Mouse (Mus musculus) stomach, embryonic 14.5 days (tissue): ENCODE measurements around the gene Steap2. TPM values are rescaled to one million over a fixed set of nuclear protein-coding genes. Genes with fewer than 3 reads are reported as not detected.

Experiments
- ATAC-seq: fragments of 200-750 bp; cut with Nextera tagmentation; 2 replicates; pipeline ENCODE4 v1.8.0; 2017; ENCODE audit warnings: low read depth, moderate TSS enrichment; ENCODE audit not compliant: insufficient number of reproducible peaks, insufficient read depth, low FRiP score
- H3K27ac ChIP-seq: fragments of 300-500 bp; sonication (generic); 2 replicates; pipeline ENCODE4 v1.5.1; 2014; ENCODE audit warnings: mild to moderate bottlenecking, low read length, moderate library complexity, mixed read lengths
- H3K27me3 ChIP-seq: fragments of 300-500 bp; sonication (generic); 2 replicates; pipeline ENCODE4 v1.6.1; 2014; ENCODE audit warnings: low read length, control low read depth, mixed read lengths; ENCODE audit not compliant: control insufficient read depth, insufficient read depth
- H3K36me3 ChIP-seq: fragments of 300-500 bp; sonication (generic); 2 replicates; pipeline ENCODE4 v1.6.1; 2014; ENCODE audit warnings: mild to moderate bottlenecking, control low read depth, low read length, moderate library complexity, mixed read lengths; ENCODE audit not compliant: control insufficient read depth, insufficient read depth
- H3K4me1 ChIP-seq: fragments of 300-500 bp; sonication (generic); 2 replicates; pipeline ENCODE4 v1.6.1; 2014; ENCODE audit warnings: low read length, control low read depth, mixed read lengths; ENCODE audit not compliant: control insufficient read depth, insufficient read depth
- H3K4me2 ChIP-seq: fragments of 300-500 bp; sonication (generic); replicated peaks from 2 replicates; pipeline ENCODE4 v1.6.1; 2014; ENCODE audit warnings: low read depth, low read length, control low read depth
- H3K4me3 ChIP-seq: fragments of 300-500 bp; sonication (generic); 2 replicates; pipeline ENCODE4 v1.5.1; 2014; ENCODE audit warnings: low read depth, low read length, control low read depth
- H3K9ac ChIP-seq: fragments of 300-500 bp; sonication (generic); replicated peaks from 2 replicates; pipeline ENCODE4 v1.6.1; 2014; ENCODE audit warnings: low read depth, mild to moderate bottlenecking, control low read depth, low read length, moderate library complexity, mixed read lengths
- H3K9me3 ChIP-seq: fragments of 300-500 bp; sonication (generic); 2 replicates; pipeline ENCODE4 v1.6.1; 2016; ENCODE audit warnings: low read depth, low read length, control low read depth; ENCODE audit not compliant: control insufficient read depth
- WGBS: fragments of 180-500 bp; shearing (Covaris S2); extraction: QIAGEN DNeasy Blood & Tissue Kit; methylation state at CpG from one replicate; pipeline ENCODE4 v1.1.7; 2014; 5-methylcytosine and 5-hydroxymethylcytosine counted together
- polyA plus RNA-seq: library from polyadenylated mRNA; unstranded; fragments of >200 nt; fragmentation: Nextera tagmentation; extraction: Ambion mirVana; gene quantifications from 2 replicates; pipeline ENCODE4 v1.2.1, GENCODE M21; 2014

The Steap2 gene
- 10.0 and 10.6 TPM in 2 replicates for polyA plus RNA-seq

DNA sequence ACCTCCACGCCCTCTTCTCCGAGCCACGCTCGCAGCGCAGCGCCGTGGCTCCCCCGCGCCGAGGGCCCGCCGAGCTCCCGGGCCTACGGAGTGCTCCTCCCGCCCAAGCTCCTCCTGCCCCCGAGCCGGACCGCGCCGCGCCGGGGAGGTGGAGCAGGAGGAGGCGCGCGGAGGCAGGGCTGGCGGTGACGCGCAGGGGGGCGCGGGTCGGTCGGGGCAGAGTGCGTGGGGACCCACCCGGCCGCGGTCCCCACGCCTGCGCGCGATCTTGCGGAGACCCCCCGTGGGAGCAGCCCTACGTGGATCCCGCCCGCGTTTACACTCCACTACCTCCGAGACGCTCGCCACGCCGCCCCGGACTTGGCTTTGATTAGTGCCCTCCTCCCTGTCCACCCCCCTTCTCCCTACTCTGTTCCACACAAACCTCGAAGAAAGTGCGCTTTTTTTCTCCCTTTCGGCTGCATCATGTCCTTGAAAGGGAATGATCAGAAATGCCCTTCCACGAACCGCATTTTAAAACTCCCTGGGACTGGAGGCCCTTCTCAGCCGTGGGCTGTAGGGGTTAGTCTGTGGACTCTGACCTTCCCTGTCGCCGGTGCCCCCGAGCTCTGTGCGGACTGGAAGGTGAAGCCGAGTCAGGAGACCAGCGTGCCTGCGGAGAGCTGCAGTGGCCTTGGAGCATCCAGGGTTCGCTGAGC is at the start of gene Steap2:
TSS of gene Steap2 (minus strand) at position 623 of the 698 bp plus-strand sequence.
- Histone ChIP-seq H3K4me2 (peak within 1 kb of the TSS; percentile 80), H3K9me3 (no peaks in the 10 kb centered on the region), H3K36me3 (no peaks in the 10 kb centered on the region), H3K27ac (peak within 1 kb of the TSS; percentile 44; the same call in 1 of the 2 replicates), H3K4me1 (no peaks in the 10 kb centered on the region; the same call in 1 of the 2 replicates), H3K9ac (peak within 1 kb of the TSS; percentile 80), H3K4me3 (peak within 1 kb of the TSS; percentile 76), H3K27me3 (no peaks in the 10 kb centered on the region)
- ATAC-seq = peak; percentile 91
- 1% methylated on average over 60 of the region's 66 CpGs for WGBS

GRCm38 (mm10) chr5:5734445-5734844 is 40.1 kb upstream of the Steap2 start:
- WGBS = 90% methylated on average over 9 of the region's 9 CpGs
- no peaks in the 10 kb centered on the region for H3K4me1 ChIP-seq
- no peaks in the 10 kb centered on the region for H3K9me3 ChIP-seq
- H3K9ac ChIP-seq = no peak overlapping the region
- no peak for ATAC-seq
- no peaks in the 10 kb centered on the region for H3K36me3 ChIP-seq
- H3K27me3 ChIP-seq = no peaks in the 10 kb centered on the region
- no peak overlapping the region for H3K27ac ChIP-seq
- no peak overlapping the region for H3K4me3 ChIP-seq
- no peak overlapping the region for H3K4me2 ChIP-seq

- no peak for ATAC-seq
- H3K4me3 ChIP-seq = no peak overlapping the region
- H3K9ac ChIP-seq = no peak overlapping the region
- no peak overlapping the region for H3K4me2 ChIP-seq
- H3K27ac ChIP-seq = no peak overlapping the region
- no peaks in the 10 kb centered on the region for H3K27me3 ChIP-seq
- WGBS = 72% methylated on average over 2 of the region's 2 CpGs
- no peaks in the 10 kb centered on the region for H3K4me1 ChIP-seq
- no peaks in the 10 kb centered on the region for H3K36me3 ChIP-seq
- no peaks in the 10 kb centered on the region for H3K9me3 ChIP-seq
Measured at GRCm38 (mm10) chr5:5732858-5733257, 38.5 kb upstream of the Steap2 start.

GRCm38 (mm10) chr5:5732208-5732607 is 37.8 kb upstream of the Steap2 start:
- Histone ChIP-seq H3K27me3 (no peaks in the 10 kb centered on the region), H3K27ac (no peak overlapping the region), H3K36me3 (no peaks in the 10 kb centered on the region), H3K9ac (no peak overlapping the region), H3K4me3 (no peak overlapping the region), H3K9me3 (no peaks in the 10 kb centered on the region), H3K4me1 (no peaks in the 10 kb centered on the region), H3K4me2 (no peak overlapping the region)
- WGBS = 97% methylated on average over 3 of the region's 3 CpGs
- no peak for ATAC-seq

GRCm38 (mm10) chr5:5729904-5730303 is 35.5 kb upstream of the Steap2 start:
- no peaks in the 10 kb centered on the region for H3K9me3 ChIP-seq
- no peak overlapping the region for H3K4me3 ChIP-seq
- 81% methylated on average over 4 of the region's 4 CpGs for WGBS
- H3K9ac ChIP-seq = no peak overlapping the region
- H3K36me3 ChIP-seq = no peaks in the 10 kb centered on the region
- no peak overlapping the region for H3K4me2 ChIP-seq
- ATAC-seq = no peak
- H3K4me1 ChIP-seq = no peaks in the 10 kb centered on the region
- H3K27me3 ChIP-seq = no peaks in the 10 kb centered on the region
- H3K27ac ChIP-seq = no peak overlapping the region

DNA sequence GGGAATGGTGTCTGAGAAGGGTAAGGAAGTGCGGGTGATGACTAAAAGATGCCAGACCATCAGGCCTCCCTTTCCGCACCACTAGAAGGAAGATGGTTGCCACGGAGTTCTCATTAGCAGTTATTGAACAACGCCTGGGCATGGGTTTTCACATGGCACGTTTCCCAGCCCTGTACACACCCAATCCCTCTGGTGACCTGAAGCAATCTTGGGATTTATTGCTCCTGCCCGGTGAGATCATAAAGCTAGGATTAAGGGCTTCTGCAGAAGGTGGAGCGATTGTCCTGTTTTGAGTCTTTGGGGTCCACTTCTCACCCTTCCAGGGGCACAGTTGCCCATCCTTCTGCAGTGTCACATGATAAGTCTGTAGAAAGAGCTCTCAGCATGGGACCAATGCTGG is 27.8 kb upstream of the Steap2 start:
- Histone ChIP-seq H3K9ac (no peak overlapping the region), H3K4me2 (no peak overlapping the region), H3K27me3 (no peaks in the 10 kb centered on the region), H3K36me3 (no peaks in the 10 kb centered on the region), H3K4me3 (no peak overlapping the region), H3K9me3 (no peaks in the 10 kb centered on the region), H3K27ac (no peak overlapping the region), H3K4me1 (no peaks in the 10 kb centered on the region)
- ATAC-seq = no peak
- 77% methylated on average over 7 of the region's 7 CpGs for WGBS

DNA sequence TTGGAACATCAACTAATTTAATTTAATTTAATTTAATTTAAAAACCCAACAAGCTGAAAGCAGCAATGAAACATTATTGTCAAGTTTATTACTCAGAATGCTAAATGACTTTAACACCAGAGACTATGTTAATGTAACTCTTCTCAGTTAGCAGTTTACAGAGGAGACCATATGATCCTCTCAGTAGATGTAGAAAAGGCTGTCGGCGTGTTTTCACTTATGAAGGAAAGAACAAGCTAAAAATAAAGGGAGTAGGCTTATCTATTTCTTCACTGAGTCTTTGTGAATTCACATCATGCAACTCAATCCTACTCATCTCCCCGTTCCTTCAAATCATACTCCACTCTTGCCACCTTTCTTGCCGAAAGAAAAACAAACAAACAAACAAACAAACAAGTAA is 16.7 kb upstream of the Steap2 start:
- H3K4me3 ChIP-seq = no peak overlapping the region
- 75% methylated on average over 4 of the region's 4 CpGs for WGBS
- H3K4me2 ChIP-seq = no peak overlapping the region
- H3K27ac ChIP-seq = no peak overlapping the region
- ATAC-seq = no peak
- H3K4me1 ChIP-seq = no peaks in the 10 kb centered on the region
- no peaks in the 10 kb centered on the region for H3K27me3 ChIP-seq
- H3K36me3 ChIP-seq = no peaks in the 10 kb centered on the region
- no peaks in the 10 kb centered on the region for H3K9me3 ChIP-seq
- H3K9ac ChIP-seq = no peak overlapping the region

DNA sequence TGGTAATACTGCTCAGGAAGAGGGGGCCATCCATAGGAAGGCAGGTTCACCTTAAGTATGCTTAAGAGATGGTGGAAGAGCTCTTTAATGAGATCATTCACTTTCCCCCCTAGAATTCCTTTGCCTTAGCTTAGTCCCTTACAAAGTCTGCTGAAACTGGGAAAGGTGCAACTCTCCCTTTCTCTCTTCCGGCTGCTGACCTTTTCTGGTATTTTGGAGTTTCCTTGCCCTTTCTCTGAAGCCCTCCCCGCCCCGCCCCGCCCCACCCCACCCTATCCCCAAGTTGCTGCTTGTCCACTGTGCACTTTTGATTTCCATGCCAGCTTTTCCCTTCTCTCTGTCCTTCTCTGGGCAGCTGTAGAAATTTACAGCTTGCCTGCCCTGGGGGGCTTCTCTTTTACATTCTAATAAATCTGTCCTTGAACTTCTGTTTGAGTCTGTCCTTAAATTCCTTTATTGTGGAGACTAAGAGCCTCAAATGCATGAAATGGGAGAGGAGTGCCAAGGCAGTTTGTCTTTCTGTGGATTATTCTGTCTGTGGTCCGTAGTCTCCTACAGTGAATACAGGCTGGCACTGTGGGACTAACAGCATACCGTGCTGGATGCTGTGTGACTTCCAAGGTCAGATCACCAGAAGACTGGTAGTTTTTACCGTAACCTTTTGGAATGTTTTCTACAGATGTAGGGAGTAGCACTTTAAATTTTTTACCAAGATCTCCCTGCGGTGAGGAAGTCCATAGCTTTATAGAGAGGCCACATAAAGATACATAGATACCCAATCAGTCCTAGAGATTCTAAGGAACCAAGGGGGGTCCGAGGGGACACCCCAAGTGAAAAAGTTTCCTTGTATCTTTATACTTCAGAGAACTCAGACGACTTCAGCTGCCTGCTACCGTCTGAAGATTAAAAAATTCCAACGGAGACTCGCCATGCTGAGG is 13.2 kb upstream of the Steap2 start:
- no peaks in the 10 kb centered on the region for H3K9me3 ChIP-seq
- no peaks in the 10 kb centered on the region for H3K36me3 ChIP-seq
- 43% methylated on average over 13 of the region's 13 CpGs for WGBS
- no peak overlapping the region for H3K4me3 ChIP-seq
- no peak overlapping the region for H3K9ac ChIP-seq
- ATAC-seq = no peak
- no peaks in the 10 kb centered on the region for H3K27me3 ChIP-seq
- H3K27ac ChIP-seq = peak overlapping the region; percentile 44; the same call in 1 of the 2 replicates
- peak overlapping the region; percentile 15; the same call in 1 of the 2 replicates for H3K4me2 ChIP-seq
- no peaks in the 10 kb centered on the region for H3K4me1 ChIP-seq
